Mouse (Mus musculus): ENCODE data around the gene Olfr572.

- no peak for TF ChIP-seq POLR2A (IDR thresholded peaks at IDR 0.05; ENCODE audit: control insufficient read depth, extremely low read depth, insufficient read depth, low read length, poor library complexity)
- TF ChIP-seq CTCF (IDR thresholded peaks at IDR 0.05; ENCODE audit: borderline replicate concordance, control insufficient read depth, extremely low read depth, insufficient read depth, low read length, poor library complexity): no peak
Measured at GRCm38 (mm10) chr7:102916405-102916804, 7.8 kb upstream of the Olfr572 start.
